Mouse (Mus musculus): ENCODE data around the gene Col9a1.

DNA sequence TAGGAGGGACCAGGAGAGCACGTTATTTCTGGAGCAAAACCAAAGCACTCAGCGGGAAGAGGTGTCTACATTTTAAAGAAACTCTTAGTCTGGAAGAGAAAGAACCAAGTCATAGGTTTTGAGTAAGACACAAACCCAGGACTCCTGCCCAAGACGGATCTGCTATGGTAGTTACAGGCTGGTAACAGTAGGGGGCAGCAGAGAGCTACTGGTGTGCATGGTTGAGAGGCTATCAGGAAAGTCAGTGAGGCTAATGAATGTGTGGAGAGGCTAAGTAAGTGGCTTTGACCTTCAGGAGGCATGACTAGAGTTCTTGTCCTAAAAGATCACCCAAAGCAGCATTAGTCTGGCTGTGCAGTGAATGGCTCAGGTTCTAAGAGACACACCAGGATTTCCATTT is 40.3 kb upstream of the Col9a1 start:
- TF ChIP-seq CTCF (IDR thresholded peaks at IDR 0.05; ENCODE audit: low read depth, low read length), result peak; percentile 73
- no peak for TF ChIP-seq POLR2A (IDR thresholded peaks at IDR 0.05; ENCODE audit: extremely low read depth, insufficient read depth, low read length)
